Mouse (Mus musculus): ENCODE measurements around the gene Pik3c2a.

DNA sequence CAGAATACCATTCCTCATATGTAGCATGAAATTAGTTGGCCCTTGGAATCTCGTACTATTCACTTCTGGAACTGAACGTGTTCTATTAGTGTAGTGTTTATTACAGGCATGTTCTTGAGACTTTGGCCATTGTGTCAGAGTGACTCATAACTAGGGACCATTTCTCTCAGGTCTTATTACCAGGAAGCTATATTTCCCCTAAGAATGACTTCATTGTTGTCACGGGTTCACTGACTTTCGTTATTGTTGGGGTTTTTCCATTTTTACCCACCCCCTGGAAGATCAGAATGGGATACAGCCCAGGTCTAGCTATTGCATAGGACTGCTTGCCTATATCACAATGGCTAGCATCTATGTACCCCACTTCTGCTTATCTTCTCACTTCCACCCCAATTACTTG lies 13.7 kb upstream of the Pik3c2a start:
- TF ChIP-seq CTCF (IDR thresholded peaks at IDR 0.05; ENCODE audit: low read depth), result no peak
- TF ChIP-seq EP300 (IDR thresholded peaks at IDR 0.05; ENCODE audit: low read depth), result no peak
